Mouse (Mus musculus) heart, adult 2 months (tissue): Measurements from ENCODE around the gene Sptlc2.

Source experiments
- CTCF ChIP-seq: fragments of 200-600 bp; IDR thresholded peaks from 2 replicates; pipeline ENCODE4 v1.8.1; 2022; ENCODE audit warnings: antibody characterized with exemption, mild to moderate bottlenecking, moderate library complexity
- EP300 ChIP-seq: fragments of 200-500 bp; IDR thresholded peaks from 2 replicates; pipeline ENCODE4 v1.6.1; 2011; ENCODE audit warnings: low read depth, low read length, control low read depth; ENCODE audit not compliant: insufficient read depth
- POLR2A ChIP-seq: fragments of 200-500 bp; IDR thresholded peaks from 2 replicates; pipeline ENCODE4 v1.6.1; 2011; ENCODE audit warnings: mild to moderate bottlenecking, low read depth, low read length, control low read depth; ENCODE audit not compliant: insufficient read depth

GRCm38 (mm10) chr12:87428295-87428694, 40.1 kb upstream of the Sptlc2 start:
- TF ChIP-seq CTCF (no peak), POLR2A (no peak), EP300 (no peak)
